Mouse (Mus musculus) midbrain, embryonic 10.5 days (tissue): Measurements from ENCODE around the gene 1700007K13Rik. TPM values are rescaled to one million over a fixed set of nuclear protein-coding genes. Genes with fewer than 3 reads are reported as not detected.

Experiments
- DNase-seq: peaks from one replicate; pipeline ENCODE4 v3.0.0-alpha.2; 2017; ENCODE audit warnings: low spot score
- H3K27ac ChIP-seq: fragments of 300-500 bp; sonication (generic); replicated peaks from 2 replicates; pipeline ENCODE4 v1.5.1; 2016; ENCODE audit warnings: mild to moderate bottlenecking
- H3K27me3 ChIP-seq: fragments of 300-500 bp; sonication (generic); 2 replicates; pipeline ENCODE4 v1.6.1; 2016; ENCODE audit warnings: low read depth, mild to moderate bottlenecking; ENCODE audit not compliant: poor library complexity, severe bottlenecking
- H3K36me3 ChIP-seq: fragments of 300-500 bp; sonication (generic); 2 replicates; pipeline ENCODE4 v1.6.1; 2016; ENCODE audit warnings: mild to moderate bottlenecking, moderate library complexity
- H3K4me1 ChIP-seq: fragments of 300-500 bp; sonication (generic); 2 replicates; pipeline ENCODE4 v1.6.1; 2016
- H3K4me3 ChIP-seq: fragments of 300-500 bp; sonication (generic); 2 replicates; pipeline ENCODE4 v1.5.1; 2016; ENCODE audit warnings: mild to moderate bottlenecking, moderate library complexity
- H3K9me3 ChIP-seq: fragments of 300-500 bp; sonication (generic); replicated peaks from 2 replicates; pipeline ENCODE4 v1.6.1; 2016; ENCODE audit warnings: mild to moderate bottlenecking
- WGBS: fragments of 180-500 bp; shearing (Covaris S2); methylation state at CpG from one replicate; pipeline ENCODE4 v1.1.7; 2016; 5-methylcytosine and 5-hydroxymethylcytosine counted together
- polyA plus RNA-seq: library from polyadenylated mRNA; unstranded; fragments of >200 nt; fragmentation: Nextera tagmentation; extraction: Ambion mirVana; gene quantifications from 2 replicates; pipeline ENCODE4 v1.2.1, GENCODE M21; 2016

The 1700007K13Rik gene
- polyA plus RNA-seq, 1 experiment from 2014 or later = 0.94 TPM

DNA sequence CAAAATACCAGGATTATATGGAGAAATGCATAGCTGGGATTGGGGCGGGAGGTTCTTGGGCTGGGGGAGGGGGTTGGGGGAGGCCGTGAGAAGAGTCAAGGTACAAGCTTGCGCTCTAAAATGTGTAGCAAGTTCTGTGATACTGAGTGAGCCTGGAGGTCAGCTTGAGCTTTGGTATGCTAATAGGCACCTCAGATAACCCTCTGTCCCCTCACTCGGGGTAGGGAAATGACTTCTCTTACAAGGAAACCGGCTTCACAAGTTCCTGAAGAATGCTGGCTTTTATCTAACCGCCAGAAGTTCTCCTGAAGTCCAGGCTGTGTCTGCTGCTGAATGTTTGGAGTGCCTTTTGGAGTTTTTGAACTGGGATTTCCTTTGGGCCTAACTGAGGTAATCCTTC lies 35.3 kb downstream of the 1700007K13Rik start:
- Histone ChIP-seq H3K36me3 (no peaks in the 10 kb centered on the region), H3K27me3 (no peaks in the 10 kb centered on the region), H3K27ac (no peak overlapping the region), H3K4me3 (no peak overlapping the region), H3K4me1 (no peaks in the 10 kb centered on the region), H3K9me3 (peaks cover 7% of the 10 kb centered on the region)
- DNase-seq = no peak
- WGBS = 68% methylated on average over 6 of the region's 6 CpGs

GRCm38 (mm10) chr2:28427226-28427625 lies 38.9 kb downstream of the 1700007K13Rik start:
- Histone ChIP-seq H3K4me1 (no peaks in the 10 kb centered on the region), H3K36me3 (no peaks in the 10 kb centered on the region), H3K27ac (no peak overlapping the region), H3K27me3 (no peaks in the 10 kb centered on the region), H3K4me3 (no peak overlapping the region), H3K9me3 (peaks cover 7% of the 10 kb centered on the region)
- WGBS = 83% methylated on average over 6 of the region's 6 CpGs
- no peak for DNase-seq

DNA sequence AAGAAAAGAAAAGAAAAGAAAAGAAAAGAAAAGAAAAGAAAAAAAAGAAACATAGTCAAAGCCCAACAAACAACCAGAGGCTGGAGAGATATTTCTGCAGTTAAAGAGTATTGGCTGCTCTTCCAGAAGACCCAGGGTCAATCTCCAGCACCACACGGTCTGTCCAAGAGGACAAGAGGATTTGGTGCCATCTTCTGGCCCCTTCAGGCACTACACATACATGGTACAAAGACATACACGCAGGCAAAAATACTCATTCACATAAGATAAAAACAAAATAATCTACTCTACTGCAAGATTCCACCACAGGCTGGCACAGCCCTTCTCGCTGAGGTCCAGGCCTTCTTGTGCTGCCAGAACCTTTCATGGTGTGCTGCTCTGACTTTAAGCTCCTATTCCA lies 43.0 kb downstream of the 1700007K13Rik start:
- DNase-seq = peak; percentile 51
- H3K27me3 ChIP-seq = no peaks in the 10 kb centered on the region
- no peak overlapping the region for H3K27ac ChIP-seq
- H3K4me3 ChIP-seq = no peak overlapping the region
- no peaks in the 10 kb centered on the region for H3K9me3 ChIP-seq
- no peaks in the 10 kb centered on the region for H3K4me1 ChIP-seq
- H3K36me3 ChIP-seq = no peaks in the 10 kb centered on the region
- 40% methylated on average over 3 of the region's 3 CpGs for WGBS

- DNase-seq = peak; percentile 86
- H3K27ac ChIP-seq = no peak overlapping the region
- H3K9me3 ChIP-seq = no peaks in the 10 kb centered on the region
- no peaks in the 10 kb centered on the region for H3K27me3 ChIP-seq
- H3K4me1 ChIP-seq = peaks cover 12% of the 10 kb centered on the region
- no peak overlapping the region for H3K4me3 ChIP-seq
- H3K36me3 ChIP-seq = no peaks in the 10 kb centered on the region
- WGBS = 23% methylated on average over 4 of the region's 4 CpGs
Measured at GRCm38 (mm10) chr2:28419898-28420297, 46.2 kb downstream of the 1700007K13Rik start.

- H3K27ac ChIP-seq = no peak overlapping the region
- DNase-seq = peak; percentile 86
- H3K36me3 ChIP-seq = no peaks in the 10 kb centered on the region
- 46% methylated on average over 2 of the region's 2 CpGs for WGBS
- no peaks in the 10 kb centered on the region for H3K27me3 ChIP-seq
- peaks cover 13% of the 10 kb centered on the region for H3K4me1 ChIP-seq
- H3K9me3 ChIP-seq = no peaks in the 10 kb centered on the region
- no peak overlapping the region for H3K4me3 ChIP-seq
Measured at GRCm38 (mm10) chr2:28418034-28418433, 48.1 kb downstream of the 1700007K13Rik start.

DNA sequence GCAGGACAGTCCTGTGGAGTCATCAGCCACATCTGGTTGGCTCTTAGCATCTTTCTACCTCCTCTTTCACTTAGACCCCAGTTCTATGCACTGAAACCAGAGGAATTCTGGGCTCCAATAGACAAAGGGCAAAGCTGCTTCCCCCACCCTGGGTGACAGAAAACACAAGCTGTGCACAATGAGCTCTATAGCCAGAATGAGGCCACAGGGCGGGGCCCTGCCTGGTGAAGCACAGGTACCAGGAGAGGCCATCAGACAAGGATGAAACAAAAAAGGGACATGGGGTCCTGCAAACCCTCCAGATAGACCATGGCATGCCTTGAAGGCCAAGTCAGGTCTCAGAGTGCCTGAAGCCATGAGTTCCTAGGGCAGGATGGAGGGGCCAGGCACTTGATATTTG lies 49.6 kb downstream of the 1700007K13Rik start:
- no peak overlapping the region for H3K4me3 ChIP-seq
- H3K4me1 ChIP-seq = peaks cover 13% of the 10 kb centered on the region
- no peak overlapping the region; the same call in 1 of the 2 replicates for H3K27ac ChIP-seq
- no peaks in the 10 kb centered on the region for H3K36me3 ChIP-seq
- 82% methylated on average over 1 of the region's 1 CpGs for WGBS
- no peaks in the 10 kb centered on the region for H3K9me3 ChIP-seq
- H3K27me3 ChIP-seq = no peaks in the 10 kb centered on the region
- DNase-seq = no peak

DNA sequence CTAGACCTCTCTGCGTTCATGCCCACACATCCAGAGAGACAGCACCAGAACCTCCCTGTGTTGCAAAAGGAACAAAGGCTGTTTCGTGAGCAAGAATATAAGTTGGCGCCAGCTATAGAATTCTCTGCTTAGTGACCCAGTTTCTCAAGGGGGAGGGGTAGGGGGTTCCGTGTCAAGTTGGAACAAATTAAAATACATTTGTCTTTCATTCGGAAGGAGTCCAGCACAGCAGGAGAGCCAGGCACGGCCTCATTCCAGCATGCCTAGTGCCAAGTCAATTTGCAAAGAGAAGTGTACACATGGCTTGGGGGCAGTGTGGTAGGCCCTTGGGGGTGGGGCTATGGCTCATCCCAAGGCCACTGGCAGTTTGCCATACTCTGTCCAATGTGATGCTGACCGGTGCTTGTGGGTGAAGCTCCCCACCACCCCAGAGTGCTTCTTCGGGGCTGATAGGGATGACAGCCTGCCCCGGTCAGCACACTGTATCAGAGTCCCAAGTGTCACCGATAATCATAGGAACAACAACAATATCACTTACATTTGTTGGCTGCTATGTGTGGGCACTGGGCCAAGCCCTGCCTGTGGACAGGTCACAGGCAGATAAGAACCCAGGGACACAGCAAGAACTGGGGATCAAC lies 50.6 kb downstream of the 1700007K13Rik start:
- H3K27ac ChIP-seq = no peak overlapping the region
- H3K4me1 ChIP-seq = peaks cover 13% of the 10 kb centered on the region
- no peak for DNase-seq
- H3K36me3 ChIP-seq = no peaks in the 10 kb centered on the region
- WGBS = 84% methylated on average over 10 of the region's 10 CpGs
- H3K27me3 ChIP-seq = no peaks in the 10 kb centered on the region
- no peaks in the 10 kb centered on the region for H3K9me3 ChIP-seq
- H3K4me3 ChIP-seq = no peak overlapping the region

DNA sequence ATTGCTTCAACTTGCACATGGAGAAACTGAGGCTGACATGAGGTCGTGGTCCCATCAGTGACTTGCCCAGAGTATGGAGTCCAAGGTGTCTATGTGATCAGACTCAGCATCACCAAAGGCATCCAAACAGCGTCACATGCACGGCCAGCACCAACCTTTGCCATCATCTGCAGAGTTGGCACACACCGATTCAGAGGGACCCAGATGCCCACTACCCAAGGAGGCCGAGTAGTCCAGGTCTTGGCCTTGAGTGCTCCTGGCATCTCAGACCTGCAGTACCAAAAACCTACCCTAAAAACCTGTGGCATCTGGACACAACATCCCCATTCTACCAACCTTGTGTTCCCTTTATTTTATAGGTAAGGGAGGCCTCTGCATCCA lies 51.4 kb downstream of the 1700007K13Rik start:
- Histone ChIP-seq H3K36me3 (no peaks in the 10 kb centered on the region), H3K4me3 (no peak overlapping the region), H3K4me1 (peaks cover 13% of the 10 kb centered on the region), H3K27me3 (no peaks in the 10 kb centered on the region), H3K9me3 (no peaks in the 10 kb centered on the region), H3K27ac (no peak overlapping the region)
- WGBS = 93% methylated on average over 5 of the region's 5 CpGs
- no peak for DNase-seq

DNA sequence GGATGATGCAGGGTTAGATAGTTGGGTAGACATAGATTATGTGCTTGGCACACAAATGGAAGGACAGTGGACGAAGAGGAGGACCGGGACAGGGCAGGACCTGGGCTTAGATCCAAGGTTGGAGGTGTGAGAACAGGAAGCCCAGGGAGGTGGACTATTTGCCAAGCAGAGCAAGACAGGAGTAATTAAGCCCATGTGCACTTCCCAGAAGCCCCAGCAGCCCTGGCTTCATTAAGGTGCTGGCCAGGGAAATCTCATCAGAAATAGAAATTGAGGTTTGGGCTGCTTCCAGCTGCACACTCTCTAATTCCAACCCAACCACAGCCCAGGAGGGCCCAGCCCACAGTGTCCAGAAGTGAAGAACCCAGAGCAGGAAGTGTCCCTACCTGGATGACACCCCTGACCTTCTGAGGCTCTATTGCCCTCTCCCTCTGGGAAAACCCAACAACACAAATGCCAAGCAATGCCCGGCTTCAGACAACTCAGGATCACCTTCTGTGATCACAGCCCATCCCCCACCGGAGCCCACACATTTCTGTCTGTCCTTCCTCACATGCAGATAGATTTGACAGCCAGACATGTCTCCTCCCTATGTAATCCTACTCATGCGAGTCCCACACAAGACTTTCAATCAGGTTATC lies 51.9 kb downstream of the 1700007K13Rik start:
- no peaks in the 10 kb centered on the region for H3K9me3 ChIP-seq
- H3K4me1 ChIP-seq = peaks cover 13% of the 10 kb centered on the region
- no peaks in the 10 kb centered on the region for H3K27me3 ChIP-seq
- H3K27ac ChIP-seq = no peak overlapping the region
- DNase-seq = no peak
- H3K36me3 ChIP-seq = no peaks in the 10 kb centered on the region
- no peak overlapping the region for H3K4me3 ChIP-seq
- 94% methylated on average over 5 of the region's 5 CpGs for WGBS

DNA sequence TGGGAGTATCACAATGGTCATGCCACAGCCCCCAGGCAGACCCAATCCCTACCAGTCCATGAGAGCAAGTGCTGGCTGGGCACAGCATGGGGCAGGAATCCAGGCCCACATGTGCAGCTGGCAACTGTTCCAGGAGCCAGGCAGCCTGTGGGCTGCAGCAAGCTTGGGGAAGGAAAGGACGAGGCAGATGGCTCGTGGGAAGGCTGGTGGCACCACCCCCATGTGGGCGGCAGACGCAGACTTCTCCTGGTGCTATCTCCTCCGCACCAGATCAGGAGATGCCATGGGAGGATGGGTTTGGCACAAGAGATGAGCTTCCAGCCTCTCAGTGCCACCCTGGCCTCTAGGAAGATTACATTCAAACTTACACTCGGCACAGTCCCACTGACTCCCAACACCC lies 53.2 kb downstream of the 1700007K13Rik start:
- Histone ChIP-seq H3K4me3 (no peak overlapping the region), H3K27me3 (no peaks in the 10 kb centered on the region), H3K36me3 (no peaks in the 10 kb centered on the region), H3K9me3 (no peaks in the 10 kb centered on the region), H3K27ac (no peak overlapping the region), H3K4me1 (peaks cover 13% of the 10 kb centered on the region)
- 83% methylated on average over 6 of the region's 6 CpGs for WGBS
- DNase-seq = no peak

Other genes starting within 250 kb of the 1700007K13Rik start
- 4.9 and 5.5 TPM in 2 replicates for gene Ppp1r26, start 19.5 kb downstream of the 1700007K13Rik start, polyA plus RNA-seq
- 61.4 and 67.8 TPM in 2 replicates for gene Mrps2, start 1.7 kb upstream of the 1700007K13Rik start, polyA plus RNA-seq
- not detected in 2 replicates for gene Gbgt1, start 30.6 kb upstream of the 1700007K13Rik start, polyA plus RNA-seq
- 0.49 TPM in 1 of 2 replicates, not detected in the other for gene Gm10134, start 39.8 kb upstream of the 1700007K13Rik start, polyA plus RNA-seq
- 31.5 and 45.6 TPM in 2 replicates for gene Ralgds, start 46.8 kb upstream of the 1700007K13Rik start, polyA plus RNA-seq
- not detected in 2 replicates for gene Cel, start 97.1 kb upstream of the 1700007K13Rik start, polyA plus RNA-seq
- 58.1 and 61.3 TPM in 2 replicates for gene Gtf3c5, start 117.4 kb upstream of the 1700007K13Rik start, polyA plus RNA-seq
- 4.3 and 4.5 TPM in 2 replicates for gene Gfi1b, start 155.7 kb upstream of the 1700007K13Rik start, polyA plus RNA-seq
- gene Tsc1, start 174.9 kb upstream of the 1700007K13Rik start, polyA plus RNA-seq = 21.7 and 25.7 TPM in 2 replicates
- gene Spaca9, start 233.4 kb upstream of the 1700007K13Rik start, polyA plus RNA-seq = 1.7 and 3.2 TPM in 2 replicates
- 0.61 and 0.72 TPM in 2 replicates for gene Ak8, start 233.8 kb upstream of the 1700007K13Rik start, polyA plus RNA-seq